ENCODE assay signal across 26 mouse cellular contexts in the genomic region with DNA sequence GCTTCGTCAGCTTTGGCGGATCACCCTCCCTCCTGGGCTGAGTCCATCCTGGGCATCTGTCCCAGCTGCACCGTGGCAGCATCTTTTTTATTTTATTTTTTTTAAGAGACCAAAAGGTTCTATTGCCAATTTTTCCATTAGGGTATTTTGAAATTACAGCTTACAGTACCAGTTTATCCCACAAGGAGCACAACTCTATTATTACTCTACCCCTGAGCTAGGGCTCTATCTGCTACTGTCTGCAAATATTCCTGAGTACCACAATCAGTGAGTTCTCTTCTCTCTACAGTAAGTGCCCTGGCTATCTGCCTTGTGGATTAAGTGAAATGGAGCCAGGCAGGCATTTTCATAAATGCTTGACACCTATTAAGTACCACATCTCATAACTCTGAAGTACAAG. TPM values are rescaled to one million over a fixed set of nuclear protein-coding genes. Genes with fewer than 3 reads are reported as not detected.
A peak's percentile ranks its signal among the peaks of the same experiment; 100 is the strongest.
DNase-seq lines count a peak whose midpoint lies in the region; ATAC-seq and TF ChIP-seq lines count a peak whose summit lies in the region.
"Had no signal": no experiment of that assay in that cellular context is flagged by ENCODE, and none has a peak within 500 bp of the region (broad histone marks: within the 10 kb centered on the region; RNA-seq: fewer than 3 reads in every experiment).

No protein-coding gene starts in this region.

- H3K4me1 ChIP-seq in midbrain, postnatal 0 days (ENCODE audit: insufficient read depth, low read length) = peaks cover 7% of the 10 kb centered on the region; the same call in 1 of the 2 replicates
- H3K4me1 ChIP-seq in midbrain, embryonic 11.5 days (ENCODE audit: control insufficient read depth, insufficient read depth, low read length) = peaks cover 11% of the 10 kb centered on the region; the same call in 1 of the 2 replicates
- peaks cover 23% of the 10 kb centered on the region for H3K4me1 ChIP-seq in bone marrow macrophage, adult 2 months (ENCODE audit: control insufficient read depth, insufficient read depth, low read length)

- H3K36me3 ChIP-seq in midbrain, postnatal 0 days (ENCODE audit: insufficient read depth, low read length) = peaks cover 32% of the 10 kb centered on the region
- H3K36me3 ChIP-seq in midbrain, embryonic 11.5 days (ENCODE audit: control insufficient read depth, insufficient read depth, low read length) = peaks cover 8% of the 10 kb centered on the region; the same call in 1 of the 2 replicates

- TF ChIP-seq CTCF in midbrain, postnatal 0 days (IDR thresholded peaks at IDR 0.05) = peak; percentile 16; the same call in 1 of the 2 replicates
- no peak for TF ChIP-seq CTCF in bone marrow macrophage, adult 2 months (IDR thresholded peaks at IDR 0.05; ENCODE audit: low read depth, low read length)

- H3K4me3 ChIP-seq in midbrain, postnatal 0 days (ENCODE audit: low read depth, low read length) = no peak overlapping the region
- H3K4me3 ChIP-seq in midbrain, embryonic 11.5 days (ENCODE audit: low read depth, low read length) = no peak overlapping the region
- H3K4me3 ChIP-seq in bone marrow macrophage, adult 2 months (ENCODE audit: insufficient read depth, low read length) = peak overlapping the region; percentile 34
- H3K4me3 ChIP-seq: heart, embryonic 12.5 days; limb, embryonic 13.5 days; liver, embryonic 13.5 days; midbrain, embryonic 12.5 days; neural tube, embryonic 13.5 days; stomach, embryonic 15.5 days had no signal

- no peak overlapping the region for H3K4me2 ChIP-seq in midbrain, postnatal 0 days (ENCODE audit: low read depth, low read length, poor library complexity, severe bottlenecking)
- no peak overlapping the region for H3K4me2 ChIP-seq in midbrain, embryonic 11.5 days
- H3K4me2 ChIP-seq: heart, embryonic 12.5 days; hindbrain, embryonic 14.5 days; limb, embryonic 13.5 days; liver, embryonic 13.5 days; lung, embryonic 14.5 days; midbrain, embryonic 12.5 days; neural tube, embryonic 13.5 days; stomach, embryonic 15.5 days had no signal

- H3K9ac ChIP-seq in midbrain, postnatal 0 days (replicated peaks; ENCODE audit: low read length, poor library complexity, severe bottlenecking) = no peak overlapping the region
- no peak overlapping the region for H3K9ac ChIP-seq in midbrain, embryonic 11.5 days (ENCODE audit: low read length)
- H3K9ac ChIP-seq: heart, embryonic 12.5 days; hindbrain, embryonic 14.5 days; limb, embryonic 13.5 days; liver, embryonic 13.5 days; lung, embryonic 14.5 days; midbrain, embryonic 12.5 days; stomach, embryonic 15.5 days had no signal

- no peak overlapping the region for H3K27ac ChIP-seq in midbrain, postnatal 0 days (ENCODE audit: low read depth, low read length)
- no peak overlapping the region for H3K27ac ChIP-seq in midbrain, embryonic 11.5 days (ENCODE audit: low read depth, low read length)
- peak overlapping the region; percentile 81 for H3K27ac ChIP-seq in bone marrow macrophage, adult 2 months (ENCODE audit: insufficient read depth, low read depth, low read length)
- H3K27ac ChIP-seq: hindbrain, embryonic 14.5 days; limb, embryonic 13.5 days; liver, embryonic 13.5 days; midbrain, embryonic 12.5 days; neural tube, embryonic 13.5 days; stomach, embryonic 15.5 days had no signal

- 85% methylated on average over 3 of the region's 3 CpGs for WGBS in midbrain, postnatal 0 days
- 76% methylated on average over 3 of the region's 3 CpGs for WGBS in midbrain, embryonic 11.5 days

- no peak for ATAC-seq in midbrain, postnatal 0 days (ENCODE audit: low FRiP score)
- ATAC-seq in midbrain, embryonic 11.5 days (ENCODE audit: low FRiP score) = no peak
- ATAC-seq: intestine, embryonic 16.5 days had no signal

- no peaks in the 10 kb centered on the region for H3K9me3 ChIP-seq in midbrain, postnatal 0 days (ENCODE audit: low read length)
- no peaks in the 10 kb centered on the region for H3K9me3 ChIP-seq in midbrain, embryonic 11.5 days (ENCODE audit: control insufficient read depth, low read length)
- H3K9me3 ChIP-seq: G1E; heart, embryonic 12.5 days; limb, embryonic 13.5 days; liver, embryonic 13.5 days; midbrain, embryonic 12.5 days; neural tube, embryonic 13.5 days; stomach, embryonic 15.5 days had no signal

- no peak for TF ChIP-seq POLR2A in bone marrow macrophage, adult 2 months (IDR thresholded peaks at IDR 0.05; ENCODE audit: borderline replicate concordance, low read depth, low read length)

- peak; percentile 28 for DNase-seq in gastrocnemius, postnatal 10 days
- no peak for DNase-seq in gastrocnemius, postnatal 25 days
- no peak for DNase-seq in midbrain, postnatal 0 days (ENCODE audit: low spot score)
- DNase-seq in midbrain, embryonic 11.5 days (ENCODE audit: low spot score, missing footprints) = no peak
- DNase-seq in thymus, postnatal 10 days (ENCODE audit: low spot score in 2 of 2) = no peak
- DNase-seq in urinary bladder, postnatal 4 days (ENCODE audit: low spot score in 2 of 2) = no peak
- DNase-seq: cerebellum, postnatal 25 days; embryo, embryonic 11 days; layer of hippocampus, postnatal 36 days; liver, embryonic 13.5 days; right cerebral cortex, adult 18-20 months; thymus, adult 18-20 months had no signal

- no peaks in the 10 kb centered on the region for H3K27me3 ChIP-seq in midbrain, postnatal 0 days (ENCODE audit: insufficient read depth, low read length)
- H3K27me3 ChIP-seq in midbrain, embryonic 11.5 days (ENCODE audit: control insufficient read depth, insufficient read depth, low read length) = no peaks in the 10 kb centered on the region
- H3K27me3 ChIP-seq: heart, embryonic 12.5 days; limb, embryonic 13.5 days; midbrain, embryonic 12.5 days; neural tube, embryonic 13.5 days; stomach, embryonic 15.5 days had no signal

RNA-seq across cellular contexts. Expression of a gene that starts 2.3 kb away (rescaled TPM):
- 10 to 100 TPM; 20.2 to 27.7 TPM for total RNA-seq in gastrocnemius, postnatal 10 days (2021)
- 10 to 100 TPM; 21.0 to 24.4 TPM for total RNA-seq in gastrocnemius, postnatal 25 days (2021)
- 28.2 and 45.8 TPM in 2 replicates for total RNA-seq in midbrain, postnatal 0 days (2014; rRNA removed)
- polyA plus RNA-seq in midbrain, postnatal 0 days (2015; fragmentation: Nextera tagmentation; extraction: Ambion mirVana) = 16.5 and 17.7 TPM in 2 replicates
- 25.6 and 31.9 TPM in 2 replicates for polyA plus RNA-seq in midbrain, embryonic 11.5 days (2014; fragmentation: Nextera tagmentation; extraction: Ambion mirVana)
- 36.9 and 45.0 TPM in 2 replicates for polyA plus RNA-seq in bone marrow macrophage, adult 2 months (2012; ENCODE audit: insufficient read depth, insufficient read length, missing spikeins)

RNA-seq across cellular contexts. Expression of a gene that starts 7.2 kb away (rescaled TPM):
- total RNA-seq in gastrocnemius, postnatal 10 days (2021) = 1 to 10 TPM; 8.8 to 10.0 TPM
- 1 to 10 TPM; 1.5 to 3.1 TPM for total RNA-seq in gastrocnemius, postnatal 25 days (2021)
- total RNA-seq in midbrain, postnatal 0 days (2014; rRNA removed) = 155 and 188 TPM in 2 replicates
- polyA plus RNA-seq in midbrain, postnatal 0 days (2015; fragmentation: Nextera tagmentation; extraction: Ambion mirVana) = 103 and 118 TPM in 2 replicates
- polyA plus RNA-seq in midbrain, embryonic 11.5 days (2014; fragmentation: Nextera tagmentation; extraction: Ambion mirVana) = 43.3 and 54.0 TPM in 2 replicates
- polyA plus RNA-seq in bone marrow macrophage, adult 2 months (2012; ENCODE audit: insufficient read depth, insufficient read length, missing spikeins) = not detected in 2 replicates
- polyA plus RNA-seq: G1E had no signal

RNA-seq across cellular contexts. Expression of a gene that starts 8.6 kb away (rescaled TPM):
- under 1 TPM; 0.14 to 0.27 TPM for total RNA-seq in gastrocnemius, postnatal 10 days (2021)
- not detected for total RNA-seq in gastrocnemius, postnatal 25 days (2021)
- total RNA-seq in midbrain, postnatal 0 days (2014; rRNA removed) = 0.42 and 1.2 TPM in 2 replicates
- 0.85 and 1.0 TPM in 2 replicates for polyA plus RNA-seq in midbrain, postnatal 0 days (2015; fragmentation: Nextera tagmentation; extraction: Ambion mirVana)
- 0.11 and 0.22 TPM in 2 replicates for polyA plus RNA-seq in midbrain, embryonic 11.5 days (2014; fragmentation: Nextera tagmentation; extraction: Ambion mirVana)
- not detected in 2 replicates for polyA plus RNA-seq in bone marrow macrophage, adult 2 months (2012; ENCODE audit: insufficient read depth, insufficient read length, missing spikeins)
- total RNA-seq: gastrocnemius, postnatal 36 days; heart, postnatal 14 days had no signal
- polyA plus RNA-seq: G1E; lung, embryonic 14.5 days had no signal

RNA-seq across cellular contexts. Expression of a gene that starts 37.2 kb away (rescaled TPM):
- 1 to 10 TPM; 1.5 to 3.0 TPM for total RNA-seq in gastrocnemius, postnatal 10 days (2021)
- total RNA-seq in gastrocnemius, postnatal 25 days (2021) = 1 to 10 TPM; 1.8 to 1.9 TPM
- total RNA-seq in midbrain, postnatal 0 days (2014; rRNA removed) = 1.2 and 2.5 TPM in 2 replicates
- polyA plus RNA-seq in midbrain, postnatal 0 days (2015; fragmentation: Nextera tagmentation; extraction: Ambion mirVana) = 1.5 and 3.4 TPM in 2 replicates
- 2.6 and 3.4 TPM in 2 replicates for polyA plus RNA-seq in midbrain, embryonic 11.5 days (2014; fragmentation: Nextera tagmentation; extraction: Ambion mirVana)
- polyA plus RNA-seq in bone marrow macrophage, adult 2 months (2012; ENCODE audit: insufficient read depth, insufficient read length, missing spikeins) = 4.6 and 8.3 TPM in 2 replicates

RNA-seq across cellular contexts. Expression of a gene that starts 47.6 kb away (rescaled TPM):
- not detected for total RNA-seq in gastrocnemius, postnatal 10 days (2021)
- not detected for total RNA-seq in gastrocnemius, postnatal 25 days (2021)
- total RNA-seq in midbrain, postnatal 0 days (2014; rRNA removed) = not detected in 2 replicates
- 0.34 and 0.93 TPM in 2 replicates for polyA plus RNA-seq in midbrain, postnatal 0 days (2015; fragmentation: Nextera tagmentation; extraction: Ambion mirVana)
- 1.3 TPM in 1 of 2 replicates, not detected in the other for polyA plus RNA-seq in midbrain, embryonic 11.5 days (2014; fragmentation: Nextera tagmentation; extraction: Ambion mirVana)
- not detected in 2 replicates for polyA plus RNA-seq in bone marrow macrophage, adult 2 months (2012; ENCODE audit: insufficient read depth, insufficient read length, missing spikeins)
- total RNA-seq: G1E; gastrocnemius, postnatal 36 days; heart, postnatal 14 days; layer of hippocampus, postnatal 36 days; left cerebral cortex, postnatal 14 days had no signal
- polyA plus RNA-seq: forebrain, embryonic 11.5 days; liver, embryonic 13.5 days; neural tube, embryonic 13.5 days had no signal

Comparison
In these comparisons a context has a peak if more than half of its experiments do, and no peak if none do; other contexts are left out.
1. RNA of a gene that starts 7.2 kb away (total RNA-seq): 155 to 188 TPM in midbrain, postnatal 0 days; 8.8 to 10.0 TPM in gastrocnemius, postnatal 10 days and 1.5 to 3.1 TPM in gastrocnemius, postnatal 25 days; every median in the first group is over 10 times any median in the second.